Mouse (Mus musculus) heart, embryonic 10.5 days (tissue): ENCODE measurements at regions not wholly inside any gene's neighbourhood (a gene's known extent, or its start where the extent isn't known, plus 50 kb on each side); places are given as distances from the start of the nearest gene placed in this dataset.
A peak's percentile ranks its signal among the peaks of the same experiment; 100 is the strongest.

Experiments
- DNase-seq: peaks from one replicate; pipeline ENCODE4 v3.0.0-alpha.2; 2017; ENCODE audit warnings: low spot score
- H3K27ac ChIP-seq: fragments of 300-500 bp; sonication (generic); 2 replicates; pipeline ENCODE4 v1.5.1; 2016; ENCODE audit warnings: mild to moderate bottlenecking
- H3K27me3 ChIP-seq: fragments of 300-500 bp; sonication (generic); 2 replicates; pipeline ENCODE4 v1.6.1; 2016; ENCODE audit warnings: mild to moderate bottlenecking; ENCODE audit not compliant: poor library complexity, insufficient read depth, severe bottlenecking
- H3K36me3 ChIP-seq: fragments of 300-500 bp; sonication (generic); 2 replicates; pipeline ENCODE4 v1.6.1; 2016; ENCODE audit warnings: mild to moderate bottlenecking, moderate library complexity
- H3K4me1 ChIP-seq: fragments of 300-500 bp; sonication (generic); 2 replicates; pipeline ENCODE4 v1.6.1; 2016; ENCODE audit warnings: mild to moderate bottlenecking
- H3K4me3 ChIP-seq: fragments of 300-500 bp; sonication (generic); 2 replicates; pipeline ENCODE4 v1.5.1; 2016; ENCODE audit warnings: mild to moderate bottlenecking, moderate library complexity
- H3K9me3 ChIP-seq: fragments of 300-500 bp; sonication (generic); 2 replicates; pipeline ENCODE4 v1.6.1; 2016; ENCODE audit warnings: mild to moderate bottlenecking, moderate library complexity
- WGBS: fragments of 180-500 bp; shearing (Covaris S2); methylation state at CpG from one replicate; pipeline ENCODE4 v1.1.7; 2016; 5-methylcytosine and 5-hydroxymethylcytosine counted together

- Histone ChIP-seq H3K27ac (no peak overlapping the region), H3K36me3 (no peaks in the 10 kb centered on the region), H3K4me3 (no peak overlapping the region), H3K9me3 (no peaks in the 10 kb centered on the region), H3K4me1 (no peaks in the 10 kb centered on the region), H3K27me3 (no peaks in the 10 kb centered on the region)
- 75% methylated on average over 5 of the region's 5 CpGs for WGBS
- DNase-seq, result no peak
Observed at GRCm38 (mm10) chr10:71663545-71663944, 316.0 kb downstream of the Ipmk start.

GRCm38 (mm10) chr10:71667160-71667571 lies 319.6 kb downstream of the Ipmk start:
- Histone ChIP-seq H3K4me1 (no peaks in the 10 kb centered on the region), H3K9me3 (no peaks in the 10 kb centered on the region), H3K36me3 (no peaks in the 10 kb centered on the region), H3K4me3 (no peak overlapping the region), H3K27me3 (no peaks in the 10 kb centered on the region), H3K27ac (no peak overlapping the region)
- DNase-seq, result no peak
- WGBS, result 81% methylated on average over 7 of the region's 7 CpGs

- no peaks in the 10 kb centered on the region for H3K27me3 ChIP-seq
- no peaks in the 10 kb centered on the region for H3K4me1 ChIP-seq
- H3K9me3 ChIP-seq, result no peaks in the 10 kb centered on the region
- H3K27ac ChIP-seq, result no peak overlapping the region
- 79% methylated on average over 5 of the region's 5 CpGs for WGBS
- no peak for DNase-seq
- H3K4me3 ChIP-seq, result no peak overlapping the region
- no peaks in the 10 kb centered on the region for H3K36me3 ChIP-seq
Observed at GRCm38 (mm10) chr10:71679240-71679639, 331.7 kb downstream of the Ipmk start.

- WGBS, result 84% methylated on average over 2 of the region's 2 CpGs
- no peaks in the 10 kb centered on the region for H3K9me3 ChIP-seq
- H3K4me1 ChIP-seq, result no peaks in the 10 kb centered on the region
- H3K4me3 ChIP-seq, result no peak overlapping the region
- no peaks in the 10 kb centered on the region for H3K36me3 ChIP-seq
- no peak for DNase-seq
- H3K27ac ChIP-seq, result no peak overlapping the region
- H3K27me3 ChIP-seq, result no peaks in the 10 kb centered on the region
Observed at GRCm38 (mm10) chr10:71713456-71713855, 365.9 kb downstream of the Ipmk start.

- DNase-seq, result peak; percentile 22
- H3K4me3 ChIP-seq, result no peak overlapping the region
- no peaks in the 10 kb centered on the region for H3K4me1 ChIP-seq
- no peaks in the 10 kb centered on the region for H3K36me3 ChIP-seq
- no peak overlapping the region for H3K27ac ChIP-seq
- 61% methylated on average over 4 of the region's 4 CpGs for WGBS
- no peaks in the 10 kb centered on the region for H3K9me3 ChIP-seq
- no peaks in the 10 kb centered on the region for H3K27me3 ChIP-seq
Observed at GRCm38 (mm10) chr10:71727746-71728145, 380.2 kb downstream of the Ipmk start.

GRCm38 (mm10) chr10:71733821-71734220 lies 386.3 kb downstream of the Ipmk start:
- no peak overlapping the region for H3K27ac ChIP-seq
- DNase-seq, result no peak
- no peaks in the 10 kb centered on the region for H3K36me3 ChIP-seq
- WGBS, result 79% methylated on average over 3 of the region's 3 CpGs
- no peaks in the 10 kb centered on the region for H3K27me3 ChIP-seq
- no peaks in the 10 kb centered on the region for H3K9me3 ChIP-seq
- H3K4me1 ChIP-seq, result no peaks in the 10 kb centered on the region
- no peak overlapping the region for H3K4me3 ChIP-seq

- Histone ChIP-seq H3K9me3 (no peaks in the 10 kb centered on the region), H3K4me3 (no peak overlapping the region), H3K36me3 (no peaks in the 10 kb centered on the region), H3K27ac (no peak overlapping the region), H3K27me3 (no peaks in the 10 kb centered on the region), H3K4me1 (no peaks in the 10 kb centered on the region)
- 53% methylated on average over 2 of the region's 2 CpGs for whole genome bisulfite sequencing
- no peak for DNase-seq
Observed at GRCm38 (mm10) chr10:71734481-71734880, 386.9 kb downstream of the Ipmk start.

- H3K36me3 ChIP-seq, result no peaks in the 10 kb centered on the region
- no peak overlapping the region for H3K4me3 ChIP-seq
- DNase-seq, result no peak
- no peak overlapping the region for H3K27ac ChIP-seq
- H3K27me3 ChIP-seq, result no peaks in the 10 kb centered on the region
- WGBS, result 53% methylated on average over 4 of the region's 4 CpGs
- H3K4me1 ChIP-seq, result no peaks in the 10 kb centered on the region
- no peaks in the 10 kb centered on the region for H3K9me3 ChIP-seq
Observed at GRCm38 (mm10) chr10:71738280-71738679, 390.7 kb downstream of the Ipmk start.

GRCm38 (mm10) chr10:71748557-71749493 lies 401.3 kb downstream of the Ipmk start:
- DNase-seq, result no peak
- Histone ChIP-seq H3K9me3 (no peaks in the 10 kb centered on the region), H3K4me3 (no peak overlapping the region), H3K27ac (no peak overlapping the region), H3K27me3 (no peaks in the 10 kb centered on the region), H3K36me3 (no peaks in the 10 kb centered on the region), H3K4me1 (no peaks in the 10 kb centered on the region)
- 85% methylated on average over 8 of the region's 8 CpGs for WGBS

GRCm38 (mm10) chr10:71753255-71753654 lies 405.7 kb downstream of the Ipmk start:
- no peak for DNase-seq
- no peak overlapping the region for H3K27ac ChIP-seq
- WGBS, result 80% methylated on average over 2 of the region's 2 CpGs
- H3K27me3 ChIP-seq, result no peaks in the 10 kb centered on the region
- no peaks in the 10 kb centered on the region for H3K9me3 ChIP-seq
- H3K36me3 ChIP-seq, result no peaks in the 10 kb centered on the region
- no peak overlapping the region for H3K4me3 ChIP-seq
- no peaks in the 10 kb centered on the region for H3K4me1 ChIP-seq

- Histone ChIP-seq H3K4me3 (no peak overlapping the region), H3K4me1 (no peaks in the 10 kb centered on the region), H3K9me3 (no peaks in the 10 kb centered on the region), H3K27me3 (no peaks in the 10 kb centered on the region), H3K27ac (no peak overlapping the region), H3K36me3 (no peaks in the 10 kb centered on the region)
- no peak for DNase-seq
- WGBS, result 68% methylated on average over 3 of the region's 3 CpGs
Observed at GRCm38 (mm10) chr10:71754799-71755198, 407.2 kb downstream of the Ipmk start.

GRCm38 (mm10) chr10:71778903-71779302 lies 431.3 kb downstream of the Ipmk start:
- no peaks in the 10 kb centered on the region for H3K27me3 ChIP-seq
- DNase-seq, result no peak
- WGBS, result 86% methylated on average over 7 of the region's 7 CpGs

GRCm38 (mm10) chr10:71789241-71789640 lies 441.7 kb downstream of the Ipmk start:
- Histone ChIP-seq H3K4me1 (no peaks in the 10 kb centered on the region), H3K27ac (no peak overlapping the region), H3K9me3 (no peaks in the 10 kb centered on the region), H3K27me3 (no peaks in the 10 kb centered on the region), H3K4me3 (no peak overlapping the region), H3K36me3 (no peaks in the 10 kb centered on the region)
- WGBS, result 57% methylated on average over 1 of the region's 1 CpGs
- no peak for DNase-seq

More at GRCm38 (mm10) chr10:71778903-71779302, 431.3 kb downstream of the Ipmk start:
- no peaks in the 10 kb centered on the region for H3K9me3 ChIP-seq
- no peaks in the 10 kb centered on the region for H3K4me1 ChIP-seq
- no peaks in the 10 kb centered on the region for H3K36me3 ChIP-seq
- no peak overlapping the region for H3K27ac ChIP-seq
- H3K4me3 ChIP-seq, result no peak overlapping the region
